Mouse (Mus musculus): ENCODE measurements at regions not wholly inside any gene's neighbourhood (a gene's known extent, or its start where the extent isn't known, plus 50 kb on each side); places are given as distances from the start of the nearest gene placed in this dataset.
A peak's percentile ranks its signal among the peaks of the same experiment; 100 is the strongest.

DNA sequence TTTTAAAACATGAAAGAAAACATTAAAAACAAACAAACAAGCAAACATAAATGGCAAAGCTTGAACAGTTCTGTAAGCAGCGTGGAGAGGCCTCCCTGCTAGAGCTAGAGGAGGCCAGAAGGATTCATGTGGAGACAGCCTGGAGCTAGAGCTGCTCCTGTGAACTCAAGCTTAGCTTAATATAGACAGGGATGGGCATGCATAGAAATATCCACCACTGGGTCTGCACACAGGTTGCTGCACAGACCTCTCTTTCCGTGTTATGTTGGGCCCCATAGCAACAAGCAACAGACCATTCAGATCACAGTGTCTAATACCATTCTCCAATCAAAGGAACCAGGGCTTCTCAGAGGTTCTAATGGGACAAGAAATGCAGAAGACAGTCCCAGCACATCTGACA is 122.9 kb upstream of the Magi3 start:
- ATAC-seq (ENCODE audit: insufficient number of reproducible peaks, low FRiP score, low TSS enrichment, low read depth) = no peak
- Histone ChIP-seq H3K27ac (replicated peaks) (no peak overlapping the region), H3K9ac (no peak overlapping the region), H3K27me3 (no peaks in the 10 kb centered on the region), H3K36me3 (no peaks in the 10 kb centered on the region), H3K4me2 (replicated peaks) (no peak overlapping the region), H3K4me3 (replicated peaks) (no peak overlapping the region), H3K4me1 (peaks cover 16% of the 10 kb centered on the region; the same call in 1 of the 2 replicates), H3K9me3 (replicated peaks) (no peaks in the 10 kb centered on the region)
- 45% methylated on average over 2 of the region's 2 CpGs for WGBS

DNA sequence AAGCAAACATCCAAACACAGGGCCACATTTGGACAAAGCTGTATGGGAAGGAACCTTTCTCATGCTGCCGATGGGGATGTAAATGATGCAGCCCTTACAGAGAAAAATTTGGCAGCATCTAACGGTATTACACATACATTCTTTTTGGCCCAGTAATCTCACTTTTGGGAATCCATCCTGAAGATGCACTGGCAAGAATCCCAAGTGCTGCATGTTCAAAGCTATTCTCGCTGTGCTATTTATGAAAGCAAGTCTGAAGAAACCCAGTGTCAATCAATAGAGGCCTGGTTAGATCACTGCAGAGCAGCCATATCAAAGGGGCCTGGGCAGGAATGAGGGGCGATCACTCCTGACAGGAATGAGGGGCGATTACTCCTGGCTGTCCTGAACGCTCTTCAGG is 122.0 kb upstream of the Magi3 start:
- H3K27ac ChIP-seq (replicated peaks) = no peak overlapping the region
- H3K4me2 ChIP-seq (replicated peaks) = no peak overlapping the region
- no peak overlapping the region for H3K9ac ChIP-seq
- ATAC-seq (ENCODE audit: insufficient number of reproducible peaks, low FRiP score, low TSS enrichment, low read depth) = no peak
- 52% methylated on average over 6 of the region's 6 CpGs for WGBS
- no peaks in the 10 kb centered on the region for H3K9me3 ChIP-seq (replicated peaks)
- no peaks in the 10 kb centered on the region for H3K36me3 ChIP-seq
- peaks cover 16% of the 10 kb centered on the region; the same call in 1 of the 2 replicates for H3K4me1 ChIP-seq
- H3K27me3 ChIP-seq = no peaks in the 10 kb centered on the region
- no peak overlapping the region for H3K4me3 ChIP-seq (replicated peaks)

DNA sequence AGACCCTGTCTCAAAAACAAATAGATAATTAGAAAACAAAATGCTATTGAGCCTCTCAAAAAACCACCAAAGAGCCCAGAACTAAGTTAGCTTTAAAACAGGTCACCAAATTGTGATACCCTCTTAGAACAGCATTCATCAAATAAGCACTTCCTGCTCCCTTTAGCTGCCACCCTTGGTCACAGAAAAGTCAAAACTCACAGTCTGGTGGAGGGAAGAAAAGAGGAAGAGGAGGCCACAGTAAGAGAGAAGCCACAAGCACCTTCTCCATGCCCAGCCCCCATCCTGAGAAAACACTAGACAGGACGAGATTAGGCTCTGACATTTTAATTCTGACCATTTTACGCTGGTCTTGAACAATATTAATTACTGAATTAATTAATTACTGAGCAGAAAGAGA is 120.2 kb upstream of the Magi3 start:
- ATAC-seq (ENCODE audit: insufficient number of reproducible peaks, low FRiP score, low TSS enrichment, low read depth) = no peak
- H3K36me3 ChIP-seq = no peaks in the 10 kb centered on the region
- H3K9ac ChIP-seq = no peak overlapping the region
- H3K27ac ChIP-seq (replicated peaks) = no peak overlapping the region
- no peaks in the 10 kb centered on the region for H3K27me3 ChIP-seq
- no peak overlapping the region for H3K4me2 ChIP-seq (replicated peaks)
- H3K9me3 ChIP-seq (replicated peaks) = no peaks in the 10 kb centered on the region
- H3K4me3 ChIP-seq (replicated peaks) = no peak overlapping the region
- peaks cover 22% of the 10 kb centered on the region; the same call in 1 of the 2 replicates for H3K4me1 ChIP-seq
- WGBS = 63% methylated on average over 2 of the region's 2 CpGs

DNA sequence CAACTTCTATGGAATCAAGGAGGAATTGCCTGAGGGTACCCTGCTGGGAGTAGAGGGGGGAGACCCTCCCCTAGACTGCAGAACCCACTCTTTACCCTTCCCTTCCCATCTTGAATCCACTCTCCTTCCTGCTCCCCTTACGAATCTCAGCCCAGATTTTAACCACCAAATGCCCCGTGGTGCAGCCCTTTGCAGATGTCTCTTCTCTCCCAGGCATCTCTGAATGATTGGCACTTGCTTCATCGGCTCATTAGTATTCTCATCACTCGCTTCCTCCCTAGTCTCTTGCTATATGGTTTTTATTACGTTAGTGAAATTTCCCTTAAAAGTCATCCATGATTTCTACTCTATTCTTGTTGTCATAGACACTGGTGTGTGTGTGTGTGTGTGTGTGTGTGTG is 116.7 kb upstream of the Magi3 start:
- Histone ChIP-seq H3K9me3 (replicated peaks) (no peaks in the 10 kb centered on the region), H3K4me2 (replicated peaks) (no peak overlapping the region), H3K36me3 (no peaks in the 10 kb centered on the region), H3K9ac (no peak overlapping the region), H3K27ac (replicated peaks) (0 out of 2 replicates have a peak overlapping the region, but pooled peaks have one; percentile 5), H3K4me3 (replicated peaks) (no peak overlapping the region), H3K4me1 (peaks cover 12% of the 10 kb centered on the region; the same call in 1 of the 2 replicates), H3K27me3 (no peaks in the 10 kb centered on the region)
- no peak for ATAC-seq (ENCODE audit: insufficient number of reproducible peaks, low FRiP score, low TSS enrichment, low read depth)
- WGBS = 27% methylated on average over 5 of the region's 5 CpGs

DNA sequence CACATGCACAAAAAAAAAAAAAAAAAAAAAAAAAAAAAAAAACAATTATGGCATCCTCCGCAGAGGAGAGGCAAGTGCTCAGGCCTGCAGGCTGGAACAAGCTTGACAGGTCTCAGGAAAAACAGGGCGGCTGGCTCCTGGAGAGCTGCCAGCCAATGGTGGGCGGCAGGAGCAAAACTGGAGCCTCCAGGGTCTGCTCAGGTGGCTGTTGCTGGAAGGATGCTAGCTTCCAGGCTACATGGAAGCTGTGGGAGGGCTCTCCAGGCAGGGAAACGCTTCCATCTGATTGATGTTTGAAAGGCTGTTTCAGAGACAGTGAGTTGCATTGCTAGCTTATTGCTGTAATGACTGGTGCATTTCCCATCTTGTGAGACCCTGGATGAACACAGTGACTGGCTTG is 116.1 kb upstream of the Magi3 start:
- WGBS = 32% methylated on average over 4 of the region's 4 CpGs
- Histone ChIP-seq H3K4me2 (replicated peaks) (no peak overlapping the region), H3K9ac (no peak overlapping the region), H3K27me3 (no peaks in the 10 kb centered on the region), H3K36me3 (no peaks in the 10 kb centered on the region), H3K4me3 (replicated peaks) (no peak overlapping the region), H3K9me3 (replicated peaks) (no peaks in the 10 kb centered on the region), H3K4me1 (peaks cover 10% of the 10 kb centered on the region; the same call in 1 of the 2 replicates), H3K27ac (replicated peaks) (peak overlapping the region; percentile 5; the same call in 1 of the 2 replicates)
- no peak for ATAC-seq (ENCODE audit: insufficient number of reproducible peaks, low FRiP score, low TSS enrichment, low read depth)

DNA sequence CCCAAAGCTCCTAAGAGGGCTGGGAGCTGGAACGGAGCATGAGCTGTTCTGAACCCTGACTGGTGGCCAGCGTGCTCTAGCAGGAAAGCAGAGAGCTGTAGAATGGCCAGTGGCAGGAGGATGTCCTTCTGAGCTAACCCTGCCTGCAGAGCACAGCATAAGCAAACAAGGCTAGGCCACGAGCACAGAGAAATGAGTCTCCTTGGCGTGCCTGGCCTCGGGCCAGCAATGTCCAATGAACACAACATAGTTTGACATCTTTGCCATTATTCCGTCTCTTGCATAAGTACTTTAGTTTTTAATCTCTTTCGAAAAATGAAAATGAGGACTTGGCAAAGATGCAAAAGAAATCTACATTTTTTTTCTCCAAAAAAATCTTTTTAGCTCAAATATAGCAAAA is 114.6 kb upstream of the Magi3 start:
- ATAC-seq (ENCODE audit: insufficient number of reproducible peaks, low FRiP score, low TSS enrichment, low read depth) = no peak
- WGBS = 73% methylated on average over 7 of the region's 7 CpGs
- Histone ChIP-seq H3K4me1 (peaks cover 6% of the 10 kb centered on the region; the same call in 1 of the 2 replicates), H3K9ac (no peak overlapping the region), H3K36me3 (no peaks in the 10 kb centered on the region), H3K27me3 (no peaks in the 10 kb centered on the region), H3K4me3 (replicated peaks) (no peak overlapping the region), H3K4me2 (replicated peaks) (no peak overlapping the region), H3K27ac (replicated peaks) (no peak overlapping the region), H3K9me3 (replicated peaks) (no peaks in the 10 kb centered on the region)

DNA sequence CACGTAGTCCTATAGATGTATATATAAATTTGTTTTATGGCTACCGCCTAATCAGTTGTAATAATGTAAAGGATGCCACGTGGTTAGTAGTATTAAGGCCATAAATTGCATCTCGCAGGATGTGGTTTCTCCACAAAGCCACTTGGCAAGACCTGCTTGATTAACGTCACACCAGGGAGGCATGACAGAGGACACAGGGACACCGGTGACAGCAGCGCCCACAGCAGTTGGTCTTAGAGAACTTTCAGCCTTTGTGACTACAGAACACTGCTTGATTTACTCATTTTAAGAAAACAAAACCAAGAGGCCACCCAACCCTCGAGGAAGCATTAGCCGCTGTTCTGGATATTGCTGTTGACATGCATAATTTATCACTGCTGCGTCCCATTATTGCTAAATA is 113.2 kb upstream of the Magi3 start:
- ATAC-seq (ENCODE audit: insufficient number of reproducible peaks, low FRiP score, low TSS enrichment, low read depth) = no peak
- Histone ChIP-seq H3K4me3 (replicated peaks) (no peak overlapping the region), H3K27me3 (no peaks in the 10 kb centered on the region), H3K9me3 (replicated peaks) (no peaks in the 10 kb centered on the region), H3K4me1 (peaks cover 6% of the 10 kb centered on the region; the same call in 1 of the 2 replicates), H3K27ac (replicated peaks) (no peak overlapping the region), H3K9ac (no peak overlapping the region), H3K4me2 (replicated peaks) (no peak overlapping the region), H3K36me3 (no peaks in the 10 kb centered on the region)
- WGBS = 79% methylated on average over 10 of the region's 10 CpGs

DNA sequence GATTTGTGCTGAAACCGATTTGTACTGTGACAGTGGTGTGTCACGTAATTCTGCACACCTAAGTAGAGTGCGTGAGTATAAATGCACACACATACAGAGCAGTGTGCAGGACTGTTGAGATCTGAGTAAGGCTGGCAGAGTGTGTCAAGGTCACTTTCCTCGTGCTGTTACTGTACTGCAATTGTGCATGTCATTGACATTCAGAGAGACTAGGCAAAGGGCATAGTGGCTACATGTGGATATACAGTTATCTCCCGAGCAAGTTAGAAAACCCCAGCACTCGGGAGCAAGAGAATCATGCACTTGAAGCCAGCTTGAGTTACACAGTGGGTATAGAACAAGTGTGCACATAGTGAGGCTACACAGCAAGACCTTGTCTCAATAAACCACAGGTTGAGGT is 110.5 kb upstream of the Magi3 start:
- H3K27ac ChIP-seq (replicated peaks) = no peak overlapping the region
- H3K9me3 ChIP-seq (replicated peaks) = no peaks in the 10 kb centered on the region
- ATAC-seq (ENCODE audit: insufficient number of reproducible peaks, low FRiP score, low TSS enrichment, low read depth) = no peak
- H3K4me1 ChIP-seq = no peaks in the 10 kb centered on the region
- H3K27me3 ChIP-seq = no peaks in the 10 kb centered on the region
- no peak overlapping the region for H3K4me3 ChIP-seq (replicated peaks)
- no peak overlapping the region for H3K4me2 ChIP-seq (replicated peaks)
- H3K9ac ChIP-seq = no peak overlapping the region
- no peaks in the 10 kb centered on the region for H3K36me3 ChIP-seq
- 80% methylated on average over 6 of the region's 6 CpGs for WGBS

DNA sequence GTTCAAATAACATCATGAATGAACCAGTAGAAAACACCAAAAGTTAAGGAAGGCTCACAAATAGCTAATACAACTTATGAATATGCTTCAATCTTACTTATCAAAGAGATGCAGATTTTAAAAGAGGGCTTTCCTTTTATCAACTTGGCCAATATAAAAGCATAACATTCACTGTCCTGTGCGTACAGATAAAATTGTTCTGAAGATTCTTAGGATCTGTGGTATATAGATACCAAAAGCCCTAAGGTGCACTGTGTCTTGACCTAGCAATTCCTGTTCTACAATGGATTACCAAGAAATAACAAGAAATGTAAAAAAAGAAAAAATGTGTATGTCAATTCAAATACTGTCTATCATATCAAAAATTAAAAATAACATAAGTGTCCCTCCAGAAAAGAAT is 107.7 kb upstream of the Magi3 start:
- no peak overlapping the region for H3K9ac ChIP-seq
- no peaks in the 10 kb centered on the region for H3K9me3 ChIP-seq (replicated peaks)
- WGBS = 82% methylated on average over 1 of the region's 1 CpGs
- ATAC-seq (ENCODE audit: insufficient number of reproducible peaks, low FRiP score, low TSS enrichment, low read depth) = no peak
- no peak overlapping the region for H3K4me2 ChIP-seq (replicated peaks)
- H3K4me1 ChIP-seq = no peaks in the 10 kb centered on the region
- H3K27me3 ChIP-seq = no peaks in the 10 kb centered on the region
- H3K27ac ChIP-seq (replicated peaks) = no peak overlapping the region
- no peaks in the 10 kb centered on the region for H3K36me3 ChIP-seq
- H3K4me3 ChIP-seq (replicated peaks) = no peak overlapping the region

DNA sequence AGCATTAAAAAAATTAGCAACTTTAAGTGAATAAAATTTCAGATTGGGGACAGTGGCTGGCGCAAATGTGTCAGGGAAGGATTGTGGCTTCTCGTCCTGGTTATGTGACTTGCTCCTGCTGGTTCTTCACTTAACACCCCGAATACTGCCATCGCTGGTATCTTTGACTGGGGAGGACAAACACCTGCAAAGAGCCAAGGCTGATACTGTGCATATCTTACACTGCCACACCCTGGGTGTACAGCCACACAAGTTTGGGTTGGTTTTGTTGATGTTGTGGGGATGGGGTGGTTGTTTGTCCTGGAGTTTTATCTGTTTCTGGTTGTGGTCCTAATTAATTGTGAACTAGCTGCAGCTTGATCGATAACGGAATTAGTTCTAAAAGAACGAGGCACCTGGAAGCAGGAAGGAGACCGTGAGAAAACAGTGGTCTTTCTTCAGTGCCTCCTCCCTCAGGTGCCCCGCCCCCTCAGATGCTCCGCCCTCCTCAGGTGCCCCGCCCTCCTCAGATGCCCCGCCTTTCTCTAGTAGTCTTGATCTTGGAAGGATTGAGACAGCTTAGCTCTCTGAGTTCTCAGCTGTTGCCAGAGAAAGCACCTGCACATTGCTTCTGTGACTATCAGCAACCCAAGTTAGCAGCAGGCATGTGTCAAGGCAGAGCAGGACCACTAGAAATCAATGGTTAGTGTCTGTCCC is 107.0 kb upstream of the Magi3 start:
- Histone ChIP-seq H3K27ac (replicated peaks) (no peak overlapping the region), H3K4me1 (no peaks in the 10 kb centered on the region), H3K9ac (no peak overlapping the region), H3K36me3 (no peaks in the 10 kb centered on the region), H3K9me3 (replicated peaks) (no peaks in the 10 kb centered on the region), H3K27me3 (no peaks in the 10 kb centered on the region), H3K4me2 (replicated peaks) (no peak overlapping the region), H3K4me3 (replicated peaks) (no peak overlapping the region)
- ATAC-seq (ENCODE audit: insufficient number of reproducible peaks, low FRiP score, low TSS enrichment, low read depth) = no peak
- 81% methylated on average over 12 of the region's 12 CpGs for WGBS

DNA sequence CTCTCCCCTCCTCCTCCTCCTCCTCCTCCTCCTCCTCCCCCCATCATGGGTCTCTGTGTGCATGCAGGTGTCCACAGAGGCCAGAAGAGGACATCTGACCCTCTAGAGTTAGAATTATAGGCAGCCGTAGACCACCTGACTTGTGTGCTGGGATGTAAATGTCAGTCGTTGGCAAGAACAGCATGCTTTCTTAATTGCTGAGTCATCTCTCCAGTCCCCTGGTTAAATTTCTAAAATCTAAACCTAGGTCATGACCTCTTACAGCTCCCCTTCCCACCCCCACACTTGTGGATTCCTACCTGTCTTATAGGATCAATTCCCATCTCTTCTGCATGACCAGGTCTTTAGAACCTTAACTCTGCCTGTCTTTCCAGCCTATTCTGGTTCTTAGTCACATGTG is 102.4 kb upstream of the Magi3 start:
- Histone ChIP-seq H3K27ac (replicated peaks) (no peak overlapping the region), H3K9me3 (replicated peaks) (no peaks in the 10 kb centered on the region), H3K36me3 (no peaks in the 10 kb centered on the region), H3K27me3 (no peaks in the 10 kb centered on the region), H3K9ac (no peak overlapping the region), H3K4me1 (no peaks in the 10 kb centered on the region), H3K4me3 (replicated peaks) (no peak overlapping the region), H3K4me2 (replicated peaks) (no peak overlapping the region)
- ATAC-seq (ENCODE audit: insufficient number of reproducible peaks, low FRiP score, low TSS enrichment, low read depth) = no peak
- WGBS = 59% methylated on average over 2 of the region's 2 CpGs

DNA sequence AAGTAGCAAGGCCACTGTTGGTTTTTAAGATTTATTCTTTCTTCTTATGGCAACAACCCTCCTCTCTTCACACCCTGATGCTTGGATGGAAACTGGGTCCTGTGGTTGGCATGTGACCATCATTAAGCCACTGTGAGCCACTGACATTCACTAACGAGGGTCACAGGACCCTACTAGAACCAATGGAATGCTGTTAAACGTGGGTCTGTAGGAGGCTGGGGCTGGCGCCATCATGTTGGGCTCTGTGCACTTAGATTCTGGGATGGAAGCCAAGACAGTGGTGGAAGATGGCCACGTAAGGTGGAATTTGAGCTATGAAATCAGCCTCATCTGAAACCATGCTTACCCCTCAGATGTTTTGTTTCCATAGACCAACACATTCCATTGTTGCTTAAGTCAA is 100.2 kb upstream of the Magi3 start:
- no peak overlapping the region for H3K27ac ChIP-seq (replicated peaks)
- WGBS = 38% methylated on average over 4 of the region's 4 CpGs
- no peak overlapping the region for H3K9ac ChIP-seq
- no peak overlapping the region for H3K4me3 ChIP-seq (replicated peaks)
- no peaks in the 10 kb centered on the region for H3K9me3 ChIP-seq (replicated peaks)
- no peaks in the 10 kb centered on the region for H3K36me3 ChIP-seq
- no peaks in the 10 kb centered on the region for H3K27me3 ChIP-seq
- H3K4me1 ChIP-seq = no peaks in the 10 kb centered on the region
- no peak for ATAC-seq (ENCODE audit: insufficient number of reproducible peaks, low FRiP score, low TSS enrichment, low read depth)
- H3K4me2 ChIP-seq (replicated peaks) = no peak overlapping the region
